8 mouse cellular contexts compared by ENCODE assay signal in the genomic region with DNA sequence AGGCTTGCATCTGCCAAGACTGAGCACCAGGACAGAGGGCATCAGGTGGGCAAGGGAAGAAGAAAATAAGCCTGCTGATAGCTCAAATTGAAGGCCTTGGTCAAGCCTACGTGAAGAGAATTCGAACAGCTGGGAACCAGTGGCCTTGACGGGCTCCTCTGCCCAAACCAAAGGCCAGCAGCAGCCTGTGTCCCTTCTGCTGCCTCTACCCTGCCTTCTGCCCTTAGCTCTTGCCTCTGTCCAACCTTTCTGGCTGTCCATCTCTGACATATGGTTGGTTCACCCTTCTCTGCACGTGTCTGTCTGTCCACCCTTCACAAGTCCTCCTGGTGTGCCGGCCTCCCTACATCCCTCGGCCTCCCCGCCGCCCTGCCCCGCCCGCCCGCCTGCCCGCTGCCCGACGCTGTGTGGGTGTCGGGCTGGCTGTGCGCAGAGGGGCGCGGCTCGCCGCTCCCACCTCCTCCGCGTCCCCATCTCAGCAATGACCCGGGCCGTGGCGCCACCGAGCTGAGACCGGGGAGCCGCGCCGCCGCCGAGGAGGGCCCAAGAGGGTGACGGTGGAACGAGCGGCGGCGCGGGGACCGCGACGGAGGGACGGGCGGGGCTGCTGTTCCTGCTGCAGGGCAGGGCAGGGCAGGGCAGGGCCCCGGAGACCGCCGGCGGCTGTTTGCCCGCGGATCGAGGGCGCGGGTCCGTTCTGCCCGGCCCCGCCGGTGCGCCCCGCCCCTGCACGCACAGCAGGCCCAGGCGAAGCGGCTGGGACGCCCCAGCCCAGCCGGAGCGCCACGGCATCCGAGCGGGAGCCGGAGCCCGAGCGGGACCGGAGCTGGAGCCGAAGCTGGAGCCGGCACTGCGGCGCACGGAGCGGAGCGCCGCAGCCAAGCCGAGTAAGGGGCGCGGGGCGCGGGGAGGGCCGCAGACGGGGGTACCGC. TPM values are rescaled to one million over a fixed set of nuclear protein-coding genes. Genes with fewer than 3 reads are reported as not detected.
DNase-seq lines count a peak whose midpoint lies in the region; ATAC-seq and TF ChIP-seq lines count a peak whose summit lies in the region.

A gene (plus strand): TSS at position 325 of the 932 bp plus-strand sequence.

- H3K4me3 ChIP-seq in testis, adult 2 months (ENCODE audit: control insufficient read depth, low read depth, low read length): peak within 1 kb of the TSS; percentile 32
- H3K4me3 ChIP-seq in embryonic facial prominence, embryonic 13.5 days: peak within 1 kb of the TSS; percentile 62
- peak within 1 kb of the TSS; percentile 68 for H3K4me3 ChIP-seq in heart, embryonic 11.5 days (ENCODE audit: low read depth, low read length)
- H3K4me3 ChIP-seq in kidney, postnatal 0 days (replicated peaks; ENCODE audit: low read depth, low read length): peak within 1 kb of the TSS; percentile 51
- peak within 1 kb of the TSS; percentile 56 for H3K4me3 ChIP-seq in lung, embryonic 15.5 days

- H3K9ac ChIP-seq in embryonic facial prominence, embryonic 13.5 days: peak within 1 kb of the TSS; percentile 80
- peak within 1 kb of the TSS; percentile 67 for H3K9ac ChIP-seq in heart, embryonic 11.5 days (ENCODE audit: low read depth, low read length)
- peak within 1 kb of the TSS; percentile 61 for H3K9ac ChIP-seq in kidney, postnatal 0 days (ENCODE audit: low read depth, low read length)
- H3K9ac ChIP-seq in lung, embryonic 15.5 days: peak within 1 kb of the TSS; percentile 50

- peaks cover 2% of the 10 kb centered on the region; the same call in 1 of the 2 replicates for H3K4me1 ChIP-seq in testis, adult 2 months (ENCODE audit: control insufficient read depth, insufficient read depth, low read length)
- peaks cover 9% of the 10 kb centered on the region; the same call in 1 of the 2 replicates for H3K4me1 ChIP-seq in embryonic facial prominence, embryonic 13.5 days
- H3K4me1 ChIP-seq in heart, embryonic 11.5 days (ENCODE audit: control insufficient read depth, insufficient read depth, low read length): no peaks in the 10 kb centered on the region
- H3K4me1 ChIP-seq in kidney, postnatal 0 days (replicated peaks; ENCODE audit: insufficient read depth, low read length): 0 out of 2 replicates have a peak, but pooled peaks cover 4% of the 10 kb centered on the region
- H3K4me1 ChIP-seq in lung, embryonic 15.5 days: peaks cover 4% of the 10 kb centered on the region; the same call in 1 of the 2 replicates

- peak within 1 kb of the TSS; percentile 96 for H3K4me2 ChIP-seq in embryonic facial prominence, embryonic 13.5 days
- H3K4me2 ChIP-seq in heart, embryonic 11.5 days: peak within 1 kb of the TSS; percentile 100
- H3K4me2 ChIP-seq in kidney, postnatal 0 days (ENCODE audit: low read length): peak within 1 kb of the TSS; percentile 89
- H3K4me2 ChIP-seq in lung, embryonic 15.5 days: peak within 1 kb of the TSS; percentile 98

- no peaks in the 10 kb centered on the region for H3K27me3 ChIP-seq in testis, adult 2 months (ENCODE audit: control insufficient read depth, insufficient read depth, low read length)
- peaks cover 53% of the 10 kb centered on the region for H3K27me3 ChIP-seq in embryonic facial prominence, embryonic 13.5 days
- H3K27me3 ChIP-seq in heart, embryonic 11.5 days (ENCODE audit: control insufficient read depth, insufficient read depth, low read length): peaks cover 55% of the 10 kb centered on the region
- peaks cover 17% of the 10 kb centered on the region; the same call in 1 of the 2 replicates for H3K27me3 ChIP-seq in kidney, postnatal 0 days (ENCODE audit: insufficient read depth, low read length)
- H3K27me3 ChIP-seq in lung, embryonic 15.5 days: peaks cover 57% of the 10 kb centered on the region

- no peak for DNase-seq in testis, postnatal 14 days (ENCODE audit: low spot score)
- DNase-seq in kidney, postnatal 0 days (ENCODE audit: low spot score): peak; percentile 55
- peak; percentile 58 for DNase-seq in ovary, postnatal 36 days (ENCODE audit: low spot score)

- H3K36me3 ChIP-seq in testis, adult 2 months (ENCODE audit: control insufficient read depth, insufficient read depth, low read length): no peaks in the 10 kb centered on the region
- H3K36me3 ChIP-seq in embryonic facial prominence, embryonic 13.5 days: no peaks in the 10 kb centered on the region
- H3K36me3 ChIP-seq in heart, embryonic 11.5 days (ENCODE audit: control insufficient read depth, insufficient read depth, low read length): no peaks in the 10 kb centered on the region
- H3K36me3 ChIP-seq in kidney, postnatal 0 days (ENCODE audit: insufficient read depth, low read length): no peaks in the 10 kb centered on the region
- no peaks in the 10 kb centered on the region for H3K36me3 ChIP-seq in lung, embryonic 15.5 days

- 2% methylated on average over 83 of the region's 87 CpGs for WGBS in embryonic facial prominence, embryonic 13.5 days
- WGBS in heart, embryonic 11.5 days (ENCODE audit: insufficient replicate concordance): 1% methylated on average over 79 of the region's 87 CpGs
- WGBS in kidney, postnatal 0 days: 2% methylated on average over 86 of the region's 87 CpGs
- WGBS in lung, embryonic 15.5 days: 1% methylated on average over 86 of the region's 87 CpGs

- TF ChIP-seq CTCF in testis, adult 2 months (IDR thresholded peaks at IDR 0.05; ENCODE audit: control insufficient read depth, insufficient read depth, insufficient replicate concordance, low read depth, low read length): no peak
- TF ChIP-seq CTCF in kidney, postnatal 0 days (IDR thresholded peaks at IDR 0.05; ENCODE audit: low read depth): no peak

- no peak within 1 kb of the TSS for H3K27ac ChIP-seq in testis, adult 2 months (ENCODE audit: control insufficient read depth, insufficient read depth, low read depth, low read length)
- no peak within 1 kb of the TSS for H3K27ac ChIP-seq in embryonic facial prominence, embryonic 13.5 days
- H3K27ac ChIP-seq in heart, embryonic 11.5 days (ENCODE audit: low read depth, low read length): no peak within 1 kb of the TSS
- no peak within 1 kb of the TSS for H3K27ac ChIP-seq in kidney, postnatal 0 days
- no peak within 1 kb of the TSS for H3K27ac ChIP-seq in lung, embryonic 15.5 days

- no peaks in the 10 kb centered on the region for H3K9me3 ChIP-seq in embryonic facial prominence, embryonic 13.5 days
- no peaks in the 10 kb centered on the region for H3K9me3 ChIP-seq in heart, embryonic 11.5 days (replicated peaks; ENCODE audit: control insufficient read depth, low read length)
- no peaks in the 10 kb centered on the region for H3K9me3 ChIP-seq in kidney, postnatal 0 days (replicated peaks; ENCODE audit: low read length)
- no peaks in the 10 kb centered on the region for H3K9me3 ChIP-seq in lung, embryonic 15.5 days

- TF ChIP-seq POLR2A in testis, adult 2 months (IDR thresholded peaks at IDR 0.05; ENCODE audit: control insufficient read depth, low read depth, low read length): no peak

- ATAC-seq in embryonic facial prominence, embryonic 13.5 days (ENCODE audit: insufficient number of reproducible peaks, insufficient read depth, low FRiP score, low TSS enrichment, low read depth): peak; percentile 69
- ATAC-seq in heart, embryonic 11.5 days (replicated peaks; ENCODE audit: insufficient number of reproducible peaks, low FRiP score, low TSS enrichment): peak; percentile 74
- ATAC-seq in kidney, postnatal 0 days (replicated peaks; ENCODE audit: low FRiP score, low read depth): peak; percentile 76
- ATAC-seq in lung, embryonic 15.5 days (ENCODE audit: borderline replicate concordance, extremely low read depth, low FRiP score, low TSS enrichment): peak; percentile 83
- no peak for ATAC-seq in erythroblast, adult 5-6 weeks (replicated peaks; ENCODE audit: low FRiP score, poor library complexity, severe bottlenecking)

RNA-seq across cellular contexts. Expression of the gene that starts here (rescaled TPM):
- polyA plus RNA-seq in testis, adult 2 months (2012; rRNA removed): 21.7 and 25.4 TPM in 2 replicates
- 1.0 and 1.4 TPM in 2 replicates for polyA plus RNA-seq in embryonic facial prominence, embryonic 13.5 days (2015; fragmentation: Nextera tagmentation; extraction: Ambion mirVana)
- 0.16 and 0.20 TPM in 2 replicates for polyA plus RNA-seq in heart, embryonic 11.5 days (2014; fragmentation: Nextera tagmentation; extraction: Ambion mirVana)
- 2.1 TPM in 2 replicates for polyA plus RNA-seq in kidney, postnatal 0 days (2015; fragmentation: Nextera tagmentation; extraction: Ambion mirVana)
- polyA plus RNA-seq in lung, embryonic 15.5 days (2015; fragmentation: Nextera tagmentation; extraction: Ambion mirVana): 0.60 and 0.68 TPM in 2 replicates
- not detected in 2 replicates for total RNA-seq in erythroblast, adult 5-6 weeks (2015; ENCODE audit: low replicate concordance)
- total RNA-seq in erythroblast, adult 5-6 weeks (2017; ENCODE audit: low replicate concordance): not detected in 2 replicates

Comparison
In these comparisons a context has a peak if more than half of its experiments do, and no peak if none do; other contexts are left out.
1. Peak in ATAC-seq, H3K4me3 ChIP-seq, H3K9ac ChIP-seq and H3K4me2 ChIP-seq in heart, embryonic 11.5 days; RNA of the gene not detected or under 1 TPM.
2. Peak in ATAC-seq, H3K4me3 ChIP-seq, H3K9ac ChIP-seq and H3K4me2 ChIP-seq in lung, embryonic 15.5 days; RNA of the gene not detected or under 1 TPM.